Mouse (Mus musculus): ENCODE measurements around the gene Tns3.

Gene Tns3

GRCm38 (mm10) chr11:8432941-8433340 lies 231.4 kb downstream of the Tns3 start:
- DNase-seq, result no peak

- no peak for DNase-seq
Measured at GRCm38 (mm10) chr11:8427660-8428059, 236.7 kb downstream of the Tns3 start.

GRCm38 (mm10) chr11:8425226-8425570 lies 239.1 kb downstream of the Tns3 start:
- DNase-seq, result no peak

- DNase-seq, result peak; percentile 85
Measured at GRCm38 (mm10) chr11:8424342-8425225, 239.8 kb downstream of the Tns3 start.

- DNase-seq, result peak; percentile 46 to 83
Measured at GRCm38 (mm10) chr11:8405225-8405899, 259.0 kb downstream of the Tns3 start.

- DNase-seq, result no peak
Measured at GRCm38 (mm10) chr11:8401328-8401727, 263.0 kb downstream of the Tns3 start.

GRCm38 (mm10) chr11:8396329-8396728 lies 268.0 kb downstream of the Tns3 start:
- no peak for DNase-seq

GRCm38 (mm10) chr11:8391564-8391963 lies 272.8 kb downstream of the Tns3 start:
- DNase-seq, result no peak

GRCm38 (mm10) chr11:8385891-8386405 lies 278.4 kb downstream of the Tns3 start:
- DNase-seq, result no peak

Measured in kidney, postnatal 36 days (tissue).